Mouse (Mus musculus) adrenal gland, postnatal 36 days (tissue): ENCODE measurements at regions not wholly inside any gene's neighbourhood (a gene's known extent, or its start where the extent isn't known, plus 50 kb on each side); places are given as distances from the start of the nearest gene placed in this dataset.
"Not testable (repeated sequence)": the region's sequence is repeated elsewhere in the genome, so short reads cannot be mapped to it uniquely, and the experiment has no call there.

Source experiments
- DNase-seq, 2 experiments: peaks; one replicate each; pipeline ENCODE4 v3.0.0; 2021; ENCODE audit warnings: mixed read lengths in 1 of 2

DNA sequence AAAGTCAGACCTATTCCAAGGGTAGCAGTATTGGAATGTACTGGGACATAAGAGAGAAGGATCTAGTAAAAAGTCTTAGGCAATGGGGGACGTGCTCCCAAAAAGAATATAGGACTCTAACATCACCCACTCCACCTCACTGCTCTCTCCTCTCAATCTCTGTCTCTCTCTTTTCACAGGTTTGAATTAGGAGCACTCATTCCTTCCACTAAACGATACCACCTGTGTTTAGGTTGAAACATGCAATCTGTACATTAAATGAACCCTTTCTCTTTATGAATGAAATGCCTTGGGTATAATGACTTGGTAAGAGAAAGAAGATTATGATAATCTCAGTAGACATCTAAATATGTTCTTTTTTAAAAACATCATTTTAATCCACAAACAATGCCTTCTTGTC is 129.4 kb downstream of the Zpld1 start:
- no peak for DNase-seq

DNA sequence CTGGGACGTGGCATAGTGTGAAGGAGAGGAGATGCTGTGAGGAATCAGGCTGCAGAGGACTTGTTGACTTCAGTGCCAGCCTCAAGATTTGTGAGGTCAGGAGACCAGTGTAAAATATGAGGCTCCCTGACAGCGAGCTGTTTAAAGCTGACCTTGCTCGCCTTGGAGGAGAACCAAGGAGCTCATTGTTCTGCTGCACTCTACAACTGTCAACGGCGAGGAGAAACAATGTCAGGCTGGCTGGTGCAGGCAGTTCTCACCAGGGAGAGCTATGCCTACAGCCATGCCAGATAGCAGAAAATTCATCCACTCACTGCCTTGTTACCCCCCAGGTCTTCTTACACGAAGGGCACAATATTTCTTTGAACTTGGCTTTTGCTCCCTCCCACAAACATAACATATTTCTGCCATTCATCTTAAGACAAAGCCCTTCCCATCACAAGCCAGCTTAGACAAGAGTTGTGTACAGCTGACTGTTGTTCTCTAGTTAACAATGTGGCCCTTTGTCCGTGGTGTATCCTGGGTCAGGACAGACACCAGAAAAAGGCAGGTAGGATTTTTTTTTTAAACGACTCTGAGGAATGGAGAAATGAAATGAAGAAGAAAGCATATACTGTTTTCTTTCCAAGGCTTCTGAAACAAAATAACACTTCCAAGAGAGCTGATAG is 131.5 kb downstream of the Zpld1 start:
- DNase-seq: peak; percentile 6 to 44

DNA sequence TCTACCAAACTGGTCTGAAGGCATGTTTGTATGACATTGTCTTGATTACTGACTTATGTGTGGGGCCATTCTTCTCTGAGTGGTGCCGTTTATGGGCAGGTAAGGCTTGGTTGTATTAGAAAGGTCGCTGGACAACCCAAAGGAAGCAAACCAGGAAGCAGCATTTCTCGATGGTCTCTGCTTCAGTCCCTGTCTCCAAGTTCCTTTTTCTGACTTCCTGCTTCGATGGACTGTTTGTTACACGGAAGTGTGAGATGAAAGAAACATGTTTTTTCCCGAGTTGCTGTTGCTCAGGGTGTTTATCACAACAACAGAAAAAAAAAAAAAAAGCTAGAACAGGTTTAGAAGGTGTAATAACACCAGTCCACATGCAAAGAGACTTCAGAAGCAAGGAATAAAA is 134.9 kb downstream of the Zpld1 start:
- no peak for DNase-seq

DNA sequence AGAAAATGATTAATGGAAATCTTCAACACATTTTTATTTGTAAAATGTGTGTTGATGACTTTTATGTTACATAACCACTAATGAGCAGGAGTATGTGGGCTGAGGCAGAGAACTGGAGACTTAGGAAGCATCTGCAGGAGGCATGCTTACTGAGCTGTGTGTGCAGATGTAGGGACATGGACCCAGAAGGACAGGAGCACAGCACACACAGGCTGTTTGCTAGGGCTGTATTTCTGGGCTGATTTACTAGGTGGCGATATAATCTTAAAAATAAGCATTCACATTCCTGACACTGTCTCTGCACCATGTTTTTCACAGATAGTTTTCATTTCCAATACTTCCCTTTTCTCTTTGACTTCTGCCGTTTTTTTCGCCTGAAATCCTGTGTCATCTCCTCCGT is 146.1 kb downstream of the Zpld1 start:
- peak in 1 of 2 experiments; percentile 0 for DNase-seq

DNA sequence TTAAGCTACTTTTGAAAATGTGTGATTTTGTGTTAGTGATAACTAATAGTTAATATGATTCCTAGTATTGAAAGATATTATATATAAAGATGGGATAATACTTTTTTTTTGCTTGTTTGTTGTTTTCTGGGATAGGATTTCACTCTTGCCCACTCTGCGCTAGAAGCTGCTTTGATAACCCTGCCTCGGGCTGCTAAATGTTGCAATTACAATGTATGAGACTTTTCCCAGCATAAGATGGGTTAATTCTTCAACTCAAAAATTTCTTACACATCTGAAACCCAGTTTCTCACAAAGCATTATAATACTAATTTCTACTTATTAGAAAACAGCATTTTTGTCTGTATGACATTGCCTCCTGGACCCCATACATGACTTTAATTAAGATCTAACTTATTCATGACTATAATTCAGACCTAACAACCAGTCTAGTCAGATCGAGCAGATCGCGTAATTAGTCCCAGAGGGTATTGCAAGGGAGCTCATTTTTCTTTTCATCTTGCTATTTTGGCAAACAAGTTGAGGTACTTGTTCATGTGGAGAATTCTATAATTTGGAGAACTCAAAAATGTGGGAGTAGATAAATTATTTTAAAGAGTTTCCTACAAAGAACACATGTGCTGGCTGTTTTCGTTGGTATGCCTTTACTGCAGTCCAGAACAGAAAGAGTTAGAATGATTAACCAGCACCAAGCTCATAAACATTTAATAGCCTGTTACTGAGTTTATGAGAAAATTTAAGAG is 155.2 kb downstream of the Zpld1 start:
- DNase-seq: no peak

DNA sequence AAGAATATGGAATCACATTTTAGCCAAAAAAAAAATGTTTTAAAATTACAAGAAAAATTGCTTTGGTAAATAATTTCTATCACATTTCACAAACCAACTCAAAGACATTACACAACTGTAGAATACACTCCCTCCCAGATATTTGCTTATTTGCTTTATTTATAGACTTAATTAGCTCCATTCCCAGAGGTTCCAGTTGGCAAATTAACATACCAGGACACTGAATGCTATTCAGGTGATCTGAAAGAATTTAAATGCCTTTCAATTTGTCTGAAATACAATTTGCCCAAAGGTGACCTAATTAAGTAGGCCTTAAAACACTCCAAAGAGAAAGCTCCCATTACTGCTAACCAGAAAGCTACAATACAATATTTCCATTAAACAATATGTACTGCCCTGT is 162.8 kb downstream of the Zpld1 start:
- no peak for DNase-seq

DNA sequence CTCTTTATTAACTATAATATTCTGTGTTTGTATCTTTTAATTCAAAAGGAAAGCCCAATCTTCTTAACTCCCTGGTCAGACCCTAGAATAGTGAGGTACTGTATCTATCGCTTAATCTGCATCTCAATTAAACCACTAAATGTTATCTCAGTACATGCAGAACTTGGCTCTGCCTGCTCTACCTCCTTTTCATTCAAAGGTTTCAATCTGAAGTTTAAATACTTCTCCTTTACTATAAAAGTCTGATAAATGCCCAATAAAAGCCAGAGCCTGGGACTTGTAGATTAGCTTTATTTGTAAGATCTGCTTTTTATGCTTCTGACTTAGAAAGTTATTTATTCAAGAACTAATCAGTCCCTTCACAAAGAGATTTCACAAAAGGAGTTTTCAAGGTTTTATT is 200.1 kb downstream of the Zpld1 start:
- no peak for DNase-seq

DNA sequence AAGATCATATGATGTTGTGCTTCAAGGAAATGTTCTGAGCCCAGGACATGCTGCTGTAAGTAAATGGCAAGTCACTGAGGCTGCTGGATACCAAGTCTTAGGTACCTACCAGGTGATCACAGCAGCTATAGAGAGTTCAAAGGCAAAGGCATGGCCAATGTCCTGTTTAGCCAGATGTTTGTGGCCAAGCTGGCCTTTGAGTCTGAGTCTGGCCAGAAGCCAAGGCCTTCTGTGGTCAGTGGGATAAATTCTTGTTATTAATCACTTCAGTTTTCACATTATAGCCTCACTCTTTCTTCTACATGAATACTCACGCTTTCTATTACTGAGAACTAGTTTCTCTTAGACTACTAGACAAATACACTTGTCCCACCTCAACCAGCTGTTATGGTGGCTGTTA is 210.3 kb downstream of the Zpld1 start:
- DNase-seq: peak; percentile 12 to 64

DNA sequence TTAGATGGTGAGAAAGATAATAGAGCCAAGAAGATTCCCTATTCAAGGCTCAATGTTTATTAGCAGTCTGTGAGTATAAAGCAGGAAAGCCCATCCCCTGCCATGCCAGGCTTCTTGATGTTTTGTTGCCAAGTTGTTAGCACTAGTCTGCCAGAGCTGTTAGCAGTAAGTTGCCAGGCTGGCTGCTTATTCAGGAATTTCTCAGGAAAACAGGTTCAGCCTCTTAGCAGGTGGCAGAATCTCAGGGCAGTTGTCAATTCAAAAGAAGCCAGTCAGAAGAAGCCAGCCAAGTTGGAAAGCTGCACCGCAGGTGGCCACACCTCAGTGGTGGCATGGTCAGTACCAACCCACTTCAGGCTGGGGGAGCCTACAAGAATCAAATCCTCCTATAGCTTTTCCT is 221.6 kb downstream of the Zpld1 start:
- no peak for DNase-seq

DNA sequence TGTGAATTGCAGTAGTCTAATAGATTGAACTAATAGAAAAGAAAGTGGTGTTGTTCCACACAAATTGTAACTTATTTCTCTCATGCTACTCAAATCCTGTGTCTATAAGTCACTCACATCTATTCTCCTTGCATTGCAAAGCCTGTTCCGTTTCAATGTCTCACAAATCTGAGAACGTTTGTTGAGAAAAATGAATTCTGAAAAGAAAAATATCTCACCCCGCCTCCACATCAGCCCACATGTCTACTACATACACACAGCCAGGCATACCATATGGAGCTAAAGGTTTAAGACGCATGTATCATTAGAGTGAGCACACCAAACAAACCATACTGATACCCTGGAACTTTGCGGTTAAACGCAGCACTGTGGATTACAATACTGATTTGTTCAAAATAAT is 258.0 kb downstream of the Zpld1 start:
- DNase-seq: no peak

DNA sequence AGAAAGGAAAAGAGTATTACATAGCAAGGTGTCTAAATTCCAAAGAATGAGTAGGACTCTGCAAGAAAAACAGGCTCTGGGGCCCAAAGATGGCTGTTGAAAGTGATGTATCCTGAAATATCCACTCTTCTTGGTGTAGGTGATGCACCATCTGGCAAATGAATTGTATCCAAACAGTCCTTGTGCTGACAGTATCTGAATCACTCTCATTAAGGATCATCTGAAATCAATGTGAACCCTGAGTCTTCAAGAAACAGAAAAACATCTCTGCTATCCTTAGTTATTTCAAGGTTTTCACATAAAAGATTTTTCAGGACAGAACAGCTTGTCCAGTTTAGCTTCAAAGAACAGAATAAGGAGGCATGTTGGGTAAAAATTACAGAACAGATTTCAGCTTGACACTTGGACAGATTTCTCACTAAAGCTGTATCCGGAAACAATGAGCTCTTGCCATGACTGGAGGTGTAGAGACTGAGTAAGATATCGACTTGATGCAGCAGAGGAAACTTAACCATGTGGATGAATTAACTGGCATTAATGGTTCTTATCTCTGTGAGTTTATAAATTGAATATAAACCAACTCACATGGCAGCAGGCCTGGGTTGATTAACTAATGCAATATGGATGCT is 296.0 kb downstream of the Zpld1 start:
- no peak for DNase-seq

DNA sequence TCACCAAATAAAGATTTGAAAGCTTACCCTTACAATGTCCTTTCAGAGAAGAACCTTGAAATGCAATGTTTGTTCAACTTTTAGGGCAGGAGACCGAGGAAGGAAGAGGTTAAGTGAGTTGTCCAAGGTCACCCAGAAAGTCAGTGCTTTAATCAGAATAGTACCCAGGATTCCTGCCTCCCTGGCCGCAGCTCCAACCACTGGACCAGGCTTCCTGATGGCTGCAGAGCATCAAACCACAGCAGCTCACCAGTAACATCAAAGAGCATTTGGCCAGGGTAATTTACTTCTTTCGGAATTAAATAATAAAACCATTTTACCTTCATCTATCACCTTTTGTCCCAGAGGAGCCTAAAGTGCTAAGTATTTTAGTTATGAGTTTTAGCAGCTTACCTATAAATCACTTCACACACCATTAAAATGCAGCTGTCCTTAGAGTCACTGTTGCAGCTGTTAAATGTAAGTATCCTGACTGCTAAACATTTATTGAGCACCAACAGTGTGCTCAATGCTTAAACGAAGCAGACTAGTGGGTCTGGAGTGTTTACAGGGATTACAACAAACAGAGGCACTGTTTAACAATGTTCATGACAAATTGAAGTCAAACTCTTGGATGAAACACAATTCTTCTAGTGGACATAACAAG is 306.1 kb downstream of the Zpld1 start:
- DNase-seq: no peak

DNA sequence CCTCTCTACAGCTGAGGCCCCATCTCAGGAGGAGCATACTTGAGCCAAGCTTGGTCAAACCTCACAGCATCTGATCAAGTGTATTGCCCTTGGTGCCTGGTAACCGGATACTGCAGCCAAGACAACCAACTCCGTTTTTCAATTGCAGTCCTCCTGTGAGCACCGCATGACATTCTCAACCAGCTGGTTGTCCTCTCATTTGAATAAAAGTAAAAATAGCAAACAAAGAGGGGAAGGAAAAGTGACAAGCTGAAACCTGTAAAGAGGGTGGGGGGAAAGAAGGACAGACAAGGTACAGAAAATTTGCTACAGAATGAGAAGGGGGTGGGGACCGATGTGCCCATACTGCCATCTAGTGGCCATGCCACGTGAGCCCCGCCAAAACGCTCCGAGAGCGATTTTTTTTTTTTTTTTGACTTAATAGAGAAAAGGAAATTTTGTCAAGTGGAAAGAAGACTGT is 314.0 kb downstream of the Zpld1 start:
- DNase-seq: peak; percentile 28 to 57

DNA sequence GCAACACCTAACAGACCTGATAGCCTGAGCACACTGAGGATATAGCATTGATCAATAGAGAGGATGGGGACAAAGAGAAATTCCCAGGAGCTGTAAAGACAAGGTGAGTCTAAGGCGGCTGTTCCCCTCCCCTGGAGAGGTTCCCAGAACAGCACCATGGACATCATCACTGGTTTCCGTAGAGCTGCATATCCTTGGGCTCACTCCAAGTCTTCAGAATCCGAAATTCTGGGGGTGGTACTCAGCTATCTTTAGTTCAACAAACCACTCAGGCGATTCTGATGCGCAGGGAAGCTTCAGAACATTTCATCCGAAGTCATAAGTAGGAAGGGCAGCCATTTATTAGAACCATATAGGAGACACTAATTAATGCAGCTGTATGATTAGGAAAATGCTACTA is 327.4 kb downstream of the Zpld1 start:
- no peak for DNase-seq

DNA sequence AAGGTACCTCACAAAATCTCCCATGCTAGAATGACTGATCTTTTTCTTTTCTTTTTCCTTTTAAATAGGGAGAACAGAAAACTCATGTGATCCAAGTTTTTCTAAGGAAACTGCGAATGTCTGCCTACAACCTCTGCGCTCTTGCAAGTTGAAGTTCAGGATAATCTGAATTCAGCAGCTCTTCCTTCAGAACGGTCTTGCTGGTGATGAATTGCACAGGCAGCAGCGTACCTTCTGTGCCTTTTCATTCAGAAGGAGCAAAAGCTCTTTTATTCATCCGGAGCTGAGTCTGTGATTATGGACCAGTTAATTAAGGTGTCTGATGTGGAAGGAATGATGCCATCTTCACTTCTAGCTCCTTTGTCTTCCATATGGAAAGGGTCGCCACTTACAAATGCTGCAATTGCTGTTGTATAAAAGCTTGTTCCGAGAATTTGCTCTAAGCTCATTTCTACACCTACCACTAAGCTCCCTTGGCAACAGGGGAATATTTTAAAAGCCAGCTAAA is 353.9 kb downstream of the Zpld1 start:
- no peak for DNase-seq

DNA sequence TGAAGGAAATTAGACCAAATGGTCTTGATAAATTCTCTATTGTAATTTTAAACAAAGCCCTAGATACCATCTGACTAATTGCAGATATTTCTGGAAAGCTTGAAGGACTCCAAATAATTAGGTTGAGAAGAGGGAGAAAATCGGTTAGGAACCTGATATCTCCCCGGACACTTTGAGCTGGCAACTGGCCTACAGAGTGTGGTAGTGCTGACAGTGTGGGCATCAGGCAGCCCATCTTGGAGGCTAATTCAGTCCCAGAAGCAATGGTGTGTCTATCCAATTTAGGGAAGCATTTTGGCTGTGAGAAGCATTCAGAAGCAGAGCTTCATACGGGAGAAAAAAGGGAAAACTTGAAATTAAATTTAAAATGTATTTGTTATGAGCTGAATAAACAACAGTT is 369.5 kb downstream of the Zpld1 start:
- DNase-seq: no peak

DNA sequence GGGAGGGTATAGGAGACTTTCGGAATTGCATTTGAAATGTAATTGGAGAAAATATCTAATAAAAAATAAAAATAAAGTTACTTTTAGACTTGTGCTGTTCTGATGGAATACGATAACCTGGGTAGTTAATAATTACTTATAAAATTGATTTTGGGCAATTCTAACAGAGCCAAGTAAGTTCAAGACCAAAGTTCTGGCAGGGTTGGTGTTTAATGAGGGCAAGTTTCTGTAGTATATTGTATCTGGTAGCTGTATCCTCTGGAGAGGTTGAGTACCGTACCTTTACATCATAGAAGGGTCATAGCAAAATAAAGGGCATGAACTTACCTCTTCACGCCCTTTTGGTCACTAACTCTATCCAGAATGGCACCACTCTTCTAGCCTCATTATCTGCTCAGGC is 394.9 kb downstream of the Zpld1 start:
- DNase-seq: no peak

DNA sequence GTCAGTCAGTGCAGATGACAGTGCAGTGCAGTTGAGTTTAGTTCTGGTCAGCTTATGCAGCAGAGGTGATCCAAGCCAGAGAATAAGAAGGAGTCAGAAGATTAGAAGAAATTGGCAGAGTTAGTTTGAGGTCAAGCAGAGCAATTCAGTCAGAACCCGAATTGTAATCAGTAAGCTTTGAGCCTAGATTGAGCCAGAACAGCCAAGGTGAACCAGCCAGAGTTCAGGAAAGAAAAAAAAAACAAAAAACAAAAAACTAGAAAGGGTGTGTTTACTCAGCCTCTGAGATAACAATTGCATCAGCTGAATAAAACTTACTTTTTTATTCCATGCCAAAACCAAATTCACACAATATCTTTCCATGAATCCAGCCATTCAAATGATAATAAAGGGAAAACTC is 396.3 kb downstream of the Zpld1 start:
- DNase-seq: no peak

DNA sequence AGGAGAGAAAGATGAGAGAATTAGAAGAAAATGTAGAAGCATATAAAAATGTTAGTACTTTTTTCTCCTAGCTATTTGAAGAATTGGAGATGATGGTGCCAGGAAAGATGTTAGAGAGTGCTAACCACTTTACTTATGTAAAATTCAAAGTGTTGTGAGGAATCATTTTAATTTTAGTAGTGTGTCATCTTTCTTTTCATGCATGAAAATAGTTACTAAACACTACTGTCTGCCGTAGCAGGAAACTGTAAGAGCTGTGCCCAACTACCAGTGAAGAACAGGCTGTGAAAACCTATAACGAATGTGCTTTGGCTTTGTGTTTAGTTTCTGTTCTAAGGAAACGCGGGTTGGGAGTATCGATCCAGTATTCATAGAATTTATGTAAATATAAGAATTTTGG is 403.1 kb downstream of the Zpld1 start:
- DNase-seq: no peak

DNA sequence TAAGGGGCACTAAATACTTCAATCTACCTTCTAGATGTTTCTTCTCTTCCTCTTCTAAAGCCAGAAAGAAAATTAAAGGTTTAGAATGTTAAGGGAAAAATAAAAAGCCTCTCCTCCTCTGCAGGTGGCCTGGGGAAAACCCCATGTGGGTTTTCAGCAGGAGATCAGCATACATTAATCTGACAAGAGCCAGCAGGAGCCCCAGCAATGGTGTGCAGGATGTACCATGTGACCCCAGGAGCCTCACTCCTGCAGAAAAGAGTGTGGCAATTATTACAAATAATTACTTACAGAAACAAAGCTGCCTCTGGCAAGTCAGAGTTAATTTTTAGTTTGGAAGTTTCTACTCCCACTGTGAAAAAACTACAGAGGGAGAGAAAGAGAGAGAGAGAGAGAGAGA is 440.4 kb downstream of the Zpld1 start:
- DNase-seq: no peak

DNA sequence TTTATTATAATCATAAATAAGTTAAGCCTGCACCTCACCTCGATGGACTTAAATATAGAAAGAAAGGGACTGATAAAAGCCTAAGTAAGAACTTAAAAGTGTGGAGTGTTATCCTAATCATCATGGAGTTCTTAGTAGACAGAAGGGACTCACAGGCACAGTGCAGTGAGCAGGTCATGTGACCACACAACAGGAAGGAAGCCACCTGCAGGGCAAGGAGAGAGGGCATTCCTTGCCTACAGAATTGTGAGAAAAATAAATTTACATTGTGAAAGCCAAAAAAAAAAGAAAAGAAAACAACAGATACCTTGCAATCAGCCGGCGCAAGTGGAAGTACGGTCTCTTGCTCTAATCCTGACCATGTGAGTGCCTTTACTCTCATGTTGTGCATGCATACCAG is 454.8 kb downstream of the Zpld1 start:
- DNase-seq: not testable (repeated sequence)
